Mouse (Mus musculus): Measurements from ENCODE around the gene Psma3. TPM values are rescaled to one million over a fixed set of nuclear protein-coding genes. Genes with fewer than 3 reads are reported as not detected.

Psma3 gene
- 207 TPM for polyA plus RNA-seq (2014; fragmentation: Illumina TruSeq; extraction: RNeasy Lipid Tissue Mini Kit (QIAGEN cat#74804); ENCODE audit: low read depth, low replicate concordance)

DNA sequence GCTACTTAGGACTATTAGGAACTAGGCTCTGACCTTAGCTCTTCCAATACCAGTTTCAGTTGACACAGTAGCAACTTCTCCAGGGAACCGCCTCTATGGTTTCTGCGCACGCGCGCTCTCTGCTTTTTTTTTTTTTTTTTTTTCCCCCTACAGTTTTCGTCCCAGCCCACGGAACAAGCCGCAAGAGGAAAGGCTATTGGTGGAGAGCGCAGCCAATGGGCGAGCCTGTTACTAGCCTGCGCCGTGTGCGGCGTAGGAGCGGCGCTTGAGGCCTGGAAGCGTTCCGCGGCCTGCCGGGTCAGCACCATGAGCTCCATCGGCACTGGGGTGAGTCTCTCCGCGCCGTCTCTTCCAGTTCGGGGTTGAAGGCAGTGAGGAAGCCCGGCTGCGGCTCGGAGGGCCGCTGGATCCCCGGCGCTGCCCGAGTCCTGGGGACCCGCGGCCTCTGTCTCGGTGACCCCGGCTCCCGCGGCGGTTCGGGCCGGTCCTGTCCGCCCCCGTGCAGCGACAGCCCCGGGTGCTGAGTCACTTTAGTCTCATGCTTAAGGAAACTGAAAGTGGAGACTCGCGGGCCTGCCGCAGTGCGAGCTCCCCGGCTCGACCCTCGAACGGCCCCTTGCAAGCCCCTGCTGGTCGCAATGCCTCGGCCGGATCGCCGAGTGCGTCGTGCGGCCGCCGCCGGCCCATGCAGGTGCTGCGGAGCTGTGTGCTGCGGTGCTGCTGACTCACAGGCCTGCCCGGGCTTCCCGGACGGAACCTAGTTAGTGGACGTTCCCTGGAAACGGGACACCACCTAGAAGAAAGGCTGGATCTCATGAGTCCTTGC is at the start of gene Psma3:
Gene Psma3 (plus strand): TSS at position 181 of the 826 bp plus-strand sequence.

DNA sequence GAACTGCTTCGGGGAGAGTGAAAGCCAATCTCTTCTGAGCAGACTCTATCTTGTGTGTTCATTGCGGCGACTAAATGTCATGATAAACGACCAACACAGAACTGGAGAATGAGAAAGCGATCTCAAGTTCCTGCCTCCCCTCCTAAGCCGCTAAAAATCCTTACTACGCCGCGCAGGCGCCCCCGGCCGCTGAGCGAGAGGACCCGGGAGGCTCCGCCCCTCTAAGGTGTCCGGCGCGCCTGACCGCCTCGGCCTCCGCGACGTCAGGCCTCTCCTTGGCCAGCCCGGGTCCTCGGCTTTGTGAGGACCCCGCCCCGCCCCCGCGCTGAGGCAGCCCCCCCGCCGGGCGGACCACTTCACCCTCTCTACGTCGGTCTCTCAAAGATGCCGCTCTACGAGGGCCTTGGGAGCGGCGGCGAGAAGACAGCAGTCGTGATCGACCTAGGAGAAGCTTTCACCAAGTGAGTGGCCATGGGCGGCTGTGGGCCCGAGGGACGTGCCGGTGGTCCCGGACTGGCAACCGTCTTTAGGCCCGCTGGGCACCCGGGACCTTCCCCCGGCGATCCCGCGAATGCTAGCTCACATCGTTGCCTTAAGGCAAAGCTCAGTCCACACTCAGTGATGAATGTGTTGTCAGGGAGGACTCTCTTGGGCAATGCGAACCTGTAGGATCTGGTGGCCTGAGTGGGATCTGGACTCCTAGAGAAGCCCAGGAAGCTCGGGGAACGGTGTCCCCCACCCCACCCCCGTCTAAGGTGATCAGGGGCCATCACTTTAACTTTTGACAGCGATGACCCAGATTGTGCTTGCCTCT is 36.6 kb upstream of the Psma3 start, which contains the start of gene Actr10:
Gene Actr10 (plus strand): TSS at position 287 of the 814 bp plus-strand sequence.

GRCm38 (mm10) chr12:71015363-71016210 is 41.2 kb downstream of the Psma3 start, which contains the start of gene Arid4a:
Arid4a (plus strand) TSS chr12:71015990.

Other genes starting within 250 kb of the Psma3 start
- gene Frmd6, start 149.1 kb upstream of the Psma3 start, polyA plus RNA-seq (2014; fragmentation: Illumina TruSeq; extraction: RNeasy Lipid Tissue Mini Kit (QIAGEN cat#74804); ENCODE audit: low read depth, low replicate concordance) = 18.3 TPM
- gene Actr10, start 36.8 kb upstream of the Psma3 start, polyA plus RNA-seq (2014; fragmentation: Illumina TruSeq; extraction: RNeasy Lipid Tissue Mini Kit (QIAGEN cat#74804); ENCODE audit: low read depth, low replicate concordance) = 98.7 TPM
- gene Arid4a, start 41.4 kb downstream of the Psma3 start, polyA plus RNA-seq (2014; fragmentation: Illumina TruSeq; extraction: RNeasy Lipid Tissue Mini Kit (QIAGEN cat#74804); ENCODE audit: low read depth, low replicate concordance) = 14.6 TPM
- 1.9 TPM for gene Tomm20l, start 136.8 kb downstream of the Psma3 start, polyA plus RNA-seq (2014; fragmentation: Illumina TruSeq; extraction: RNeasy Lipid Tissue Mini Kit (QIAGEN cat#74804); ENCODE audit: low read depth, low replicate concordance)
- gene Timm9, start 162.1 kb downstream of the Psma3 start, polyA plus RNA-seq (2014; fragmentation: Illumina TruSeq; extraction: RNeasy Lipid Tissue Mini Kit (QIAGEN cat#74804); ENCODE audit: low read depth, low replicate concordance) = 34.7 TPM
- 3.6 TPM for gene 2700049A03Rik, start 162.2 kb downstream of the Psma3 start, polyA plus RNA-seq (2014; fragmentation: Illumina TruSeq; extraction: RNeasy Lipid Tissue Mini Kit (QIAGEN cat#74804); ENCODE audit: low read depth, low replicate concordance)

Data from adipose tissue, adult 10 weeks (tissue).